Mouse (Mus musculus): ENCODE data around the gene Rilpl1.

DNA sequence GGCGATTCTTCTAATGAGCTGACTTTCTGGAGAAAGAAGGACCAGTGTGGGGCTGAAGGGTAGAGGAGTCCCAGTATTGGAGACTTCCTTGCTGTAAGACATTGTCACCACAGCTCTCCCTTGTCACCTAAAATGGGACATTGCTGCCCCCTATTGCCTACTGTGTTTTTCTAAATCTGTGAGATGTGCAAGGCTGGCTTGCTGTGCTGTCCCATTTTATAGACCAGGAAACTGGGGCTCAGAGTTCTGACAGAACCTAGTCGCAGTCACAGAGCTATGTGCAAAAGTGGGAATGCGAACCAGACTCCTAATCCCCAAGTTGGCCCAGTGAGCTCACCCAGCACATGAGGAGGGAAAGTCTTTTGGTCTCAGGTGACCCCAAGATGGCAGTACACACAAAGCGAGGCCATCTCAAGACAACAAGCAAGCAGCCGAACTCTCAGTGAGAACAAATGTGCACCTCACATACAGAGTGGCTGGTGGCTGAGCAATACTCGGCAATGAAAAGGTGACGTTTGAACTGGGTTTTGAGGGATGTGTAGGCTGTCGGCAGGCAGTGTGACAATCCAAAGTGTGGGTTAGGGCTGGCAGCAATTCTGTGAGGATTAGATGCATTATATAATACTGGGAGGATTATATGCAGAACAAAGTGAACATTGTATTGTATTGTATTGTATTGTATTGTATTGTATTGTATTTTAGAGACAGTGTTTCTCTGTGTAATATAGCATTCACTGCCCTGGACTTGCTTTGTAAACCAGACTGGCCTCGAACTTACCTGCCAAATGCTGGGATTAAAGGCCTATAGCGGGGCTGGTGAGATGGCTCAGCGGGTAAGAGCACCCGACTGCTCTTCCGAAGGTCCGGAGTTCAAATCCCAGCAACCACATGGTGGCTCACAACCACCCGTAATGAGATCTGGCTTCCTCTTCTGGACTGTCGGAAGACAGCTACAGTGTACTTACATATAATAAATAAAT, 7.9 kb upstream of the Rilpl1 start:
- TF ChIP-seq POLR2A (IDR thresholded peaks at IDR 0.05; ENCODE audit: control insufficient read depth, low read depth, low read length) (no peak), CTCF (IDR thresholded peaks at IDR 0.05; ENCODE audit: control insufficient read depth, insufficient read depth, insufficient replicate concordance, low read depth, low read length) (no peak; the same call in 1 of the 2 replicates)

Measured in testis, adult 2 months (tissue).